Mouse (Mus musculus): ENCODE data around the gene Gm20509.

GRCm38 (mm10) chr9:73068230-73068679 lies 34.0 kb upstream of the Gm20509 start:
- TF ChIP-seq POLR2A (IDR thresholded peaks at IDR 0.05; ENCODE audit: borderline replicate concordance, extremely low read depth, low read depth, low read length) (peak; percentile 38; the same call in 1 of the 2 replicates), CTCF (IDR thresholded peaks at IDR 0.05; ENCODE audit: insufficient read depth, low read length) (no peak)
